Mouse (Mus musculus) thymus, postnatal 36 days (tissue): ENCODE data around the gene Rpl23.
"Not testable (repeated sequence)": the region's sequence is repeated elsewhere in the genome, so short reads cannot be mapped to it uniquely, and the experiment has no call there.

Experiments
- DNase-seq, 2 experiments: peaks; one replicate each; pipeline ENCODE4 v3.0.0; 2022; ENCODE audit warnings: mixed read lengths in 2 of 2

The Rpl23 gene

GRCm38 (mm10) chr11:97799146-97799993 lies 17.1 kb upstream of the Rpl23 start:
- peak; percentile 87 to 89 for DNase-seq

DNA sequence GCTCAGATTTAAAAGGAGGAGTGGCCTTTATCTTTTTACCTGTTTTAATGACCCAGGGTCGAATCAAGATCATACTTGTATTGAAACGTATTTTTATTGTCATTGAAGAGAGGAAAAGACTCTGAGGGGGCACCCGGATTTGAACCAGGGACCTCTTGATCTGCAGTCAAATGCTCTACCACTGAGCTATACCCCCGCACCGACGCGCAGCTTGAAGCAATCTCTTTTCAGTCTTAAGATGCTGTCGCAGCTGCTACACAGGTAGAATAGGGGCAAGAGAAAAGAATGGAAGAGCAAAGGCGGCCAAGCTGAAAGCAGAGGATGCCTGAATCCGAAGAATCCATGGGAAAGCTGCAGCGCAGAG lies 16.5 kb upstream of the Rpl23 start, which contains the start of gene Lasp1:
TSS of gene Lasp1 (plus strand) at position 219 of the 364 bp plus-strand sequence.
- DNase-seq: peak; percentile 88 to 90

DNA sequence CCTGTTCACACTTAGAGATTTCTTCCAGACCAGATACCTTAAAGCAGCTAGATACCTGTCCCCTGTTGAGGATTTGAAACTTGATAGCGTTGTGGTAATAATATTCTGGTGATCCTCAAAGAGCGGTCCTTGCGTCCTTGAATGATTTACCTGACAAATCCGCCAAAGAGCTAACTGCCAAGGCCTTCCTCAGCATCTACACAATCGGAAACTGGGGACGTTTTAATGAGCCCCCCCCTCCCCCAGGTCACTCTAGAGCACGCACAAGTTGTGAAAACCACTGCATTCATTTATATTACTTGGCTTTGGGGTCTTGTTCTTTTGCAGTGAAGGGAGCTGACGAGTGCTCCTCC lies 15.8 kb upstream of the Rpl23 start:
- no peak for DNase-seq

GRCm38 (mm10) chr11:97797369-97798082 lies 15.3 kb upstream of the Rpl23 start:
- no peak for DNase-seq

DNA sequence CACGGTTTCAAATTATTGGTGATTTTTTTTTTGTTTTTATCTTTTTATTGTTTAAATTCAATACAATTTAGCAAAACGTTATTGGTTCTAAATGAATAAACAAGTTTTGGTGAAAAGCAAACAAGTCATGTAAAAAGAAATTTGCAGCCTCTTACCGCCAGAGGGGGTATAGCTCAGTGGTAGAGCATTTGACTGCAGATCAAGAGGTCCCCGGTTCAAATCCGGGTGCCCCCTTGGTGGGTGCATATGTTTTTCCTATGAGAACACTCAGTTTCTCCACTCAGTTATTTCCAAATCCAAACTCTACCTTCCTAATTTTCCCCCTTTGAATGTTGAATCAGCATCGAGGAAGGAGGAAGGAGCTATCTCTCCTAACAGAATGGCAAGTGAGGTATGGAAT lies 14.7 kb upstream of the Rpl23 start:
- DNase-seq: peak; percentile 76 to 77

DNA sequence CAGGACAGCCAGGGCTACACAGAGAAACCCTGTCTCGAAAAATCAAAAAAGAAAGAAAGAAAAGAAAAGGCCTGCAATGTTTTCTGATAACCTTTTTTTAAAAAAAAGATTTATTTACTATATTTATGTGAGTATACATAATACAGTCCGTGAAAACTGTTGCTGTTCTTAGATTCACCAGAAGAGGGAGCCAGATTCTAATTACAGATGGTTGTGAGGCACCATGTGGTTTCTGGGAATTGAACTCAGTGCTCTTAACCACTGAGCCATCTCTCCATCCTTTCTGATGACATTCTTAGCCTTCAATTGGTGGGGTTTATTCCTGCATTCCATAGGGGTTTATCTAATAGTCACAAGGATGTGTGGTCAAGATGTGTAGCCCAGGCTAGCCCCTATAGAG lies 10.9 kb upstream of the Rpl23 start:
- DNase-seq: no peak

DNA sequence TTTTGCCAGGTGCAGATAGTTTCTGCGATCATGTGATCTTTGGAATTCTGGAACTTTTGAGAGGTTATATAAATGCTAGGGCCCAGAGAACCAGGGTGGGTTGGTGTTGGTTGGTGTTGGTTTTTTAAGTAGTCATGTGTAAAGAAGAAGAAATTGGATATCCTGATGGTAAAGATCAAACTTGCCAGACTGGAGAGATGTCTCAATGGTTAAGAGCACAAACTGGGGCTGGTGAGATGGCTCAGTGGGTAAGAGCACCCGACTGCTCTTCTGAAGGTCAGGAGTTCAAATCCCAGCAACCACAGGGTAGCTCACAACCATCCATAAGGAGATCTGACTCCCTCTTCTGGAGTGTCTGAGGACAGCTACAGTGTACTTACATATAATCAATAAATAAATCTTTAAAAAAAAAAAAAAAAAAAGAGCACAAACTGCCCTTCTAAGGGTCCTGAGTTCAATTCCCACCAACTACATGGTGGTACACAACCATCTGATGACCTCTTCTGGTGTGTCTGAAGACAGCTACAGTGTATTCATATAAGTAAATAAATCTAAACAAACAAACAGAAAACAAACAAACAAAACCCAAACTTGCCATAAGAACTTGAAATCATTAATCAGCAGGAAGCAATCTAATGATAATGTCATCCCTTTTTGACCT lies 8.7 kb upstream of the Rpl23 start:
- not testable (repeated sequence) for DNase-seq

DNA sequence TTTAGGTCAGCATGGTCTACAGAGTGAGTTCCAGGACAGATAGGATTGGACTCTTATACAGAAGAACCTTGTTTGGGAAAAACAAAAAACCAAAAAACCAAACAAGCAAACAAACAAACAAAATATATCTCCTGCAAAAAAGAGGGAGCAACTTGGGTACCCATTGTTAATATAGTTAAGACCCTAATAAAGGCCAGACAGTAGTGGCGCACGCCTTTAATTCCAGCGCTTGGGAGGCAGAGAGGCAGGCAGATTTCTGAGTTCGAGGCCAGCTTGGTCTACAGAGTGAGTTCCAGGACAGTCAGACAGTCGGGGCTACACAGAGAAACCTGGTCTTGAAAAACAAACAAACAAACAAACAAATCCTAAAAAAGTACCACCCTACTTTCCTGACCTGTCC lies 7.5 kb upstream of the Rpl23 start:
- DNase-seq: no peak

GRCm38 (mm10) chr11:97787961-97788360 lies 5.7 kb upstream of the Rpl23 start:
- DNase-seq: no peak

- no peak for DNase-seq
Measured at GRCm38 (mm10) chr11:97782564-97782895, 293 bp upstream of the Rpl23 start.

DNA sequence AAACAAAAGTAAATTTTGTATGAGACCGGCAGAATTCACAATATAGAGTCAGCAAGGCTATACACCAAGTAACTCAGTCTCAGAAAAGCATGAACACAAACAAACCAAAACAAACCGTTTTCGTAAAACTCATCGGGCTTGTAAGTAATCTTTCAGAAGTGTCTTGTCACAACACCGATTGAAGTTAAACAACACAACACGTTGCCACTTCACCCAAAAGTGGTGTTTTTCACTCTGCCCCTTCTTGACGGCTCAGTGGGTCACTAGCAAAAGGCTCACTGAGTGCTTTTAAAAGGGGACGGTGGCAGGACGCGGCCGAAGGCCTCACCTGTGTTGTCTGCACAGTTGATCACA lies 782 bp downstream of the Rpl23 start:
- DNase-seq: no peak

GRCm38 (mm10) chr11:97779968-97780701 lies 2.1 kb downstream of the Rpl23 start:
- DNase-seq: no peak

- DNase-seq: no peak
Measured at GRCm38 (mm10) chr11:97778918-97779317, 3.3 kb downstream of the Rpl23 start.

GRCm38 (mm10) chr11:97777129-97777529 lies 5.1 kb downstream of the Rpl23 start:
- DNase-seq: peak; percentile 10 to 20

GRCm38 (mm10) chr11:97776497-97777128 lies 5.6 kb downstream of the Rpl23 start:
- no peak for DNase-seq

GRCm38 (mm10) chr11:97775808-97776496 lies 6.3 kb downstream of the Rpl23 start, which contains the start of gene 1700001P01Rik:
Gene 1700001P01Rik, minus strand, starts transcription at chr11:97775918.
- no peak for DNase-seq

DNA sequence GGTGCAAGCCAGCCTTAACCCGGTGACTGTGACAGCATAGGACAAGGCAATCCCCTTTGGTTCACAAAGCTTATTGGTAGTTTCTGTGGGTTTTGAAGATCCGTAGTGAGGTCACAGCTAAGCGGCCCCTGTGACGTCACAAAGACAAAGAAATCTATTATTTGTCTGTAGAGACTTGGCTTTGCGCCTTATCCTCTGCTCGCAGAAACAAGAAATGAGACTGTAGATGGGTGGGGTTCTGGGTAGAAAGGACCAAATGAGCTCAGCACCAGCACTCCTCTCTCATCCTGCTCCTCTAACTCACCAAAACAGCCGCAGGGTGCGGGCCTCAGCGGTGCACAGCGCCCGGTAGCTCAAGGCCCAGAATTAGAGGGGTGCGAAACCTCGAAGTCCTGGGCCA lies 7.1 kb downstream of the Rpl23 start:
- DNase-seq: no peak

- no peak for DNase-seq
Measured at GRCm38 (mm10) chr11:97771410-97771809, 10.8 kb downstream of the Rpl23 start.

GRCm38 (mm10) chr11:97769704-97770103 lies 12.5 kb downstream of the Rpl23 start:
- DNase-seq: no peak

DNA sequence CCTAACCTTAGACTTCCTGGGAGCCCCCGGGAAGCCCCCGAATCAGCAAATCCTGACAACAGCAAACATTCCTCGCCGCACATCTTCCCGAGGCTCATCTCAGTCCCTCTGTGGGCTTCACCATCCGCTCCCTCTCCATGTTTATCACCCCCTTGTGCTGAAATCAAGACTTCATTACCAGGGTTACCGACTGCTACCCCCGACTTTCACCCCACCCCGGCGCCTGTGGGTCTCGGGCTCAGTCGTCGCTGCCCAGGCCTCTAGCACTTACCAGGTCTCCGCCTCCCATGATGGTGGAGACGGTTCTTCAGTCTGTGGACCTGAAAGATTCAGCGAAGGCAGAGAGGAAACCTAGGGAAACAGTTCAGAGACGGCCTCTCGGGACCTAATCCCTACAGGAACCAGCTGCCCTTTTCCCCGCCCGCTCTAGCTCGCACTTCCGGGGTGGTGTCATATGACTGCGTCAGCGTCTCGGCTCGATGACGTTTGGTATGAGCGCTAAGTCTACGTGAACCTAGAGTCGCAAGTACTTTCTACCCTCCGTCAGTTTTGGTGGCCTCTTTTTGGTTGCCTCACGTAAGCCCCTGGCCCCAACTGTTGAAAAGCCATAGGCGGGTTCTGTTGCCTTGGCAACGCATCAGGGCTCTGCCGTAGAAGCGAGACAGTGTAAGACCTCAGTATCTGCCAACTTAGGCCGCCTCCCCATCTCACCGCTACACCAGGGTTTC lies 15.9 kb downstream of the Rpl23 start, which contains the start of gene Cwc25:
TSS of gene Cwc25 (minus strand) at position 403 of the 728 bp plus-strand sequence.
- peak; percentile 90 to 93 for DNase-seq

DNA sequence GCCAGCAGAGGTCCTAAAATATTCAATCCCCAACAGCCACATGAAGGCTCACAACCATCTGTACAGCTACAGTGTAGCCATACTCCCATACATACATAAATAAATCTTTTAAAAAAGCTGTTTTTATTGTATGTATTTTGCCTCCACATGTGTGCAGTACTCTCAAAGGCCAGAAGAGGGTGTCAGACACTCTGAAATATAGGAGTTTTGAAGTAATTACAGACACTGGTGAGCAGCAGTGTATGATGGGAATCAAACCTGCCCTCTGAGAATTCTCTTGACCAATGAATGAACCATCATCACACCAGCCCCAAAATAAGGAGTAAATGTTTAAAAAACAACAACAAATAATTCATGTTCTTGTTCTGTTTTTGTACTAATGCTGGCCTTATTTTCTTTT lies 20.6 kb downstream of the Rpl23 start:
- DNase-seq: no peak
